Mouse (Mus musculus): ENCODE data around the gene Cd68. TPM values are rescaled to one million over a fixed set of nuclear protein-coding genes. Genes with fewer than 3 reads are reported as not detected.

Cd68 gene
- polyA plus RNA-seq, 1 experiment, result 51.6 TPM

GRCm38 (mm10) chr11:69657462-69657881 is 8.5 kb downstream of the Cd68 start:
- no peak overlapping the region for H3K27ac ChIP-seq (ENCODE audit: control insufficient read depth, insufficient read depth, low read depth, low read length, poor library complexity)
- no peaks in the 10 kb centered on the region; the same call in 1 of the 2 replicates for H3K4me1 ChIP-seq (ENCODE audit: control insufficient read depth, insufficient read depth, low read length)
- TF ChIP-seq POLR2A (IDR thresholded peaks at IDR 0.05; ENCODE audit: borderline replicate concordance, control insufficient read depth, low read depth, low read length) (no peak), CTCF (IDR thresholded peaks at IDR 0.05; ENCODE audit: control insufficient read depth, insufficient read depth, low read length) (no peak)
- WGBS, result 83% methylated on average over 15 of the region's 15 CpGs
- no peak overlapping the region for H3K4me3 ChIP-seq (replicated peaks; ENCODE audit: control insufficient read depth, low read depth, low read length)

DNA sequence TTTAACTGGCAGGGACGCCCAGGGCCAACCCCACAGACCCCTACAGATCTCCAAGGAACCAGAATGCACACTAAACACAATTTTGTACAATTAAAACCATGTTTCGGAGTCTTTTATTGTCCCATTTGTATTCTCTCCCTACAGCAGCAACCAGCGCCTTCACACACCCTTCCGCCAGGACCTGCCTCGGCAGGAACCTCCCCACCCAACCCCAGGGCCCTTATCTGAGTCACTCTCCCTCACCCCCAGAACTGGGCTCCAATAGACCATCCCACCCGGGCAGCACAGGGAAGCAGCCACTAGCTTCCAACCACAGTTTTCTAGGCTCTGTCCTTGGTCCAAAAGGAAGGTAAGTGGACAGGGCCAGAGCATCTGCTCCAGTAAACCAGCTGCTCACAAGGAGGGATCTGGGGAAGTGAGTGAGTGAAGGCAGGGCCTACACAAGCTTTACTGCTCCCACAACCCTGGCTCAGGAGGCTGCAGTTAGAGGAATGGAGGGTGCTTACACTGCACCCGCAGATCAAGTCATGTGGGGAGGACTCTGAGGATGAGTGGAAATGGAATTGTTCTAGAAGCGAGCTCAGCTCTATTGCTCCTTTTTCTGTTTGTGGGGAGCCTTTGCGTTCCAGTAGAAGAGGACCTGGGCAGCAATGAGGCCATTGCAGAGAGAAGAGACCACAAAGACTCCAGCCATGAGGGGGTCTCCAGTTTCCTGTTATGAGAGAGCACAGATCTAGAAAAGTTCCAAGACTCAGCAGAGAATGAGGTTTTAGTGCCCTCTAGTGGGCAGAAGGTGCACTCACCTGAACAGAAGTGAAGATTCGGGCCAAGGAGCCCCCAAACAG is 9.1 kb downstream of the Cd68 start:
- Histone ChIP-seq H3K4me3 (replicated peaks; ENCODE audit: control insufficient read depth, low read depth, low read length) (no peak overlapping the region), H3K27ac (ENCODE audit: control insufficient read depth, insufficient read depth, low read depth, low read length, poor library complexity) (no peak overlapping the region), H3K4me1 (ENCODE audit: control insufficient read depth, insufficient read depth, low read length) (no peaks in the 10 kb centered on the region; the same call in 1 of the 2 replicates)
- TF ChIP-seq CTCF (IDR thresholded peaks at IDR 0.05; ENCODE audit: control insufficient read depth, insufficient read depth, low read length) (peak; percentile 78), POLR2A (IDR thresholded peaks at IDR 0.05; ENCODE audit: borderline replicate concordance, control insufficient read depth, low read depth, low read length) (no peak)
- WGBS, result 59% methylated on average over 10 of the region's 10 CpGs

GRCm38 (mm10) chr11:69656065-69656455 is 9.9 kb downstream of the Cd68 start:
- Histone ChIP-seq H3K4me3 (replicated peaks; ENCODE audit: control insufficient read depth, low read depth, low read length) (no peak overlapping the region), H3K4me1 (ENCODE audit: control insufficient read depth, insufficient read depth, low read length) (no peaks in the 10 kb centered on the region; the same call in 1 of the 2 replicates), H3K27ac (ENCODE audit: control insufficient read depth, insufficient read depth, low read depth, low read length, poor library complexity) (no peak overlapping the region)
- WGBS, result 87% methylated on average over 5 of the region's 5 CpGs
- TF ChIP-seq CTCF (IDR thresholded peaks at IDR 0.05; ENCODE audit: control insufficient read depth, insufficient read depth, low read length) (no peak), POLR2A (IDR thresholded peaks at IDR 0.05; ENCODE audit: borderline replicate concordance, control insufficient read depth, low read depth, low read length) (no peak)

GRCm38 (mm10) chr11:69655264-69656064 is 10.5 kb downstream of the Cd68 start, which contains the start of gene Sox15:
Sox15 (plus strand) TSS chr11:69655314.
- Histone ChIP-seq H3K4me3 (replicated peaks; ENCODE audit: control insufficient read depth, low read depth, low read length) (no peak within 1 kb of the TSS), H3K27ac (ENCODE audit: control insufficient read depth, insufficient read depth, low read depth, low read length, poor library complexity) (peak within 1 kb of the TSS; percentile 9; the same call in 1 of the 2 replicates), H3K4me1 (ENCODE audit: control insufficient read depth, insufficient read depth, low read length) (no peaks in the 10 kb centered on the region; the same call in 1 of the 2 replicates)
- 57% methylated on average over 34 of the region's 34 CpGs for WGBS
- TF ChIP-seq POLR2A (IDR thresholded peaks at IDR 0.05; ENCODE audit: borderline replicate concordance, control insufficient read depth, low read depth, low read length) (no peak), CTCF (IDR thresholded peaks at IDR 0.05; ENCODE audit: control insufficient read depth, insufficient read depth, low read length) (peak; percentile 71)

DNA sequence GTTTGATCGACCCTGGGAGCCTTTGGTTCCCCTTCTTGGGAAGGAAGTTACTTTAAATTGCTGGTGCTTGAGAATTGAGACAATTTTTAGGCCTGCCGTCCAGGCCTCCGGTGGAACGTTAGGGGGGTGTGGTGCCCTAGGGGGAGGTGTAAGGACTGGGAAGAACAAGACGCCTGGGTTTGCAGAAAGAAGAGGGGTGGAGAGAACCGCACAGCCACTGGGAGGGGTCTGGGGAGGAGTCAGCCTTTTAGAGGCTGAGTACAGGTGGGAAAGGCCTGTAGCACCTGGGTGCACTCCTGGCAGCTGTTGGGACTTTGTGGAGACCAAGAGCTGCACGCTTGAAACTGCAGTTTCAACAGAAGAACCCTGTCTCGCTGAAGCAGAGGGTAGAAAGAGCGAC is 11.2 kb downstream of the Cd68 start:
- TF ChIP-seq CTCF (IDR thresholded peaks at IDR 0.05; ENCODE audit: control insufficient read depth, insufficient read depth, low read length), result no peak
- no peak for TF ChIP-seq POLR2A (IDR thresholded peaks at IDR 0.05; ENCODE audit: borderline replicate concordance, control insufficient read depth, low read depth, low read length)
- Histone ChIP-seq H3K27ac (ENCODE audit: control insufficient read depth, insufficient read depth, low read depth, low read length, poor library complexity) (peak overlapping the region; percentile 8; the same call in 1 of the 2 replicates), H3K4me3 (replicated peaks; ENCODE audit: control insufficient read depth, low read depth, low read length) (no peak overlapping the region), H3K4me1 (ENCODE audit: control insufficient read depth, insufficient read depth, low read length) (no peaks in the 10 kb centered on the region; the same call in 1 of the 2 replicates)
- WGBS, result 37% methylated on average over 9 of the region's 9 CpGs

DNA sequence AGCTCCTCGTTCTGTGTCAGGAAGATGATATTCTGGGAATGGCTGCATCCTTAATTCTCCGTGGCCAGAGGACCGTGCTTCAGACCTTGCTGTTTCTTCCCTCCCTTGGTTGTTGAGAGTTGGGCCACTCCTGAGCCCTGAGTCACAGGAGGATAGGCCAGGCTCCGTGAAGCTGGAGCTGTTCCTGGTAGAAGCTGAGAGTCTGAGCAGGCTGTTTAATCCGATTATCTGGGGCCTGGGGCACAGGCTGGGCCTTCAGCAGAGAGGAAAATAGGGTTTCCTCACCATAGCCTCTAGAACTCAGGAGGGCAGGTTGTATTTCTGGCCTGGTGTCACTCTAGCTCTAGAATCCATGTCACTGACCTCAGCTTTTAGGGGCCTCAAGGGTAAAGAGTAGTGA is 12.6 kb downstream of the Cd68 start:
- H3K4me1 ChIP-seq (ENCODE audit: control insufficient read depth, insufficient read depth, low read length), result no peaks in the 10 kb centered on the region; the same call in 1 of the 2 replicates
- H3K27ac ChIP-seq (ENCODE audit: control insufficient read depth, insufficient read depth, low read depth, low read length, poor library complexity), result no peak overlapping the region
- TF ChIP-seq POLR2A (IDR thresholded peaks at IDR 0.05; ENCODE audit: borderline replicate concordance, control insufficient read depth, low read depth, low read length) (no peak), CTCF (IDR thresholded peaks at IDR 0.05; ENCODE audit: control insufficient read depth, insufficient read depth, low read length) (no peak)
- no peak overlapping the region for H3K4me3 ChIP-seq (replicated peaks; ENCODE audit: control insufficient read depth, low read depth, low read length)
- 88% methylated on average over 5 of the region's 5 CpGs for WGBS

- WGBS, result 86% methylated on average over 5 of the region's 5 CpGs
- TF ChIP-seq CTCF (IDR thresholded peaks at IDR 0.05; ENCODE audit: control insufficient read depth, insufficient read depth, low read length), result no peak
- TF ChIP-seq POLR2A (IDR thresholded peaks at IDR 0.05; ENCODE audit: borderline replicate concordance, control insufficient read depth, low read depth, low read length), result no peak
- H3K27ac ChIP-seq (ENCODE audit: control insufficient read depth, insufficient read depth, low read depth, low read length, poor library complexity), result no peak overlapping the region
Observed at GRCm38 (mm10) chr11:69645860-69646259, 20.1 kb downstream of the Cd68 start.

GRCm38 (mm10) chr11:69635471-69635870 is 30.5 kb downstream of the Cd68 start:
- WGBS, result 75% methylated on average over 3 of the region's 3 CpGs
- Histone ChIP-seq H3K4me3 (replicated peaks; ENCODE audit: control insufficient read depth, low read depth, low read length) (no peak overlapping the region), H3K27ac (ENCODE audit: control insufficient read depth, insufficient read depth, low read depth, low read length, poor library complexity) (no peak overlapping the region), H3K4me1 (ENCODE audit: control insufficient read depth, insufficient read depth, low read length) (peaks cover 1% of the 10 kb centered on the region; the same call in 1 of the 2 replicates)
- no peak for TF ChIP-seq CTCF (IDR thresholded peaks at IDR 0.05; ENCODE audit: control insufficient read depth, insufficient read depth, low read length)
- no peak for TF ChIP-seq POLR2A (IDR thresholded peaks at IDR 0.05; ENCODE audit: borderline replicate concordance, control insufficient read depth, low read depth, low read length)

More at GRCm38 (mm10) chr11:69645860-69646259, 20.1 kb downstream of the Cd68 start:
- H3K4me3 ChIP-seq (replicated peaks; ENCODE audit: control insufficient read depth, low read depth, low read length), result no peak overlapping the region
- no peaks in the 10 kb centered on the region for H3K4me1 ChIP-seq (ENCODE audit: control insufficient read depth, insufficient read depth, low read length)

All from bone marrow, adult 2 months (tissue).